Mouse (Mus musculus): ENCODE data around the gene N4bp2.

Gene N4bp2

GRCm38 (mm10) chr5:65864486-65864885 lies 101.2 kb downstream of the N4bp2 start:
- no peak for DNase-seq (ENCODE audit: low spot score)

DNA sequence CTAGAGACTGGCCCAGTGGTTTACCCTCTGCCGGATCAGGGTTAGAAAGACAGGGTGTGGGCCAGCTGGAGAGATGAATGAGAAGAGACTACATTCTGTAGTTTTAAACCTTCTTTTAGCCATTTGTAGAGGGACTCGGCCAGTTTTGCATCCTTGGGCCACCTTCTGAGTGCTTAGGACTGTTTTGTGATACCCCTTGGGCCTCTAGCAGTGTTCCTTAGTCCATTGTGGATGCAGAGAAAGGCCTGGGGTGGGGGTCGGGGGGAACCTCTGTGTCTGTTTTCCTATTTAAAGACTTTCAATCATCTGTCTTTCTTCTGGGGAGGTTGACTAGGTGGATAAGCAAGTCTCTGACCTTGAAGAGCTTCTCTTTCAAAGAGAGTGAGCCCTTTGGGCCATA lies 101.6 kb downstream of the N4bp2 start:
- no peak for DNase-seq (ENCODE audit: low spot score)

DNA sequence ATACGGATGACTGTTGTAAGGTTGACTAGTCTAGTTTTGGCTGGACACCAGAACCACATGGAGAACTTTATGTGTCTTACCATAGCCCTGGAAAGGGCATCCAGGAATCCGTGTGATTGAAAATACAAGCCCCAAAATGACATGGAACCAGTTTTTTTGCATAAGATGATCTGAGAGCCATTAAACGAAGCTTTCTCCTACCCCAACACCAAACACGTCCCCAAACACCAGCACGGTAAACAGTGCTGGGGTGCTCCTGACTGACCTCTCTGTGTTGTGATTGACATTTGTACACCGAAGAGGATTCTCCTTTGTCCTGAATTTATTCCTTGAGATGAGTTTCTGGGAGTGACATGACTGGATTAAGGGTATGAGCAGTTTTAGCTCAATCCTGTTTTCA lies 103.3 kb downstream of the N4bp2 start:
- DNase-seq (ENCODE audit: low spot score) = no peak

GRCm38 (mm10) chr5:65867380-65868116 lies 104.2 kb downstream of the N4bp2 start:
- no peak for DNase-seq (ENCODE audit: low spot score)

DNA sequence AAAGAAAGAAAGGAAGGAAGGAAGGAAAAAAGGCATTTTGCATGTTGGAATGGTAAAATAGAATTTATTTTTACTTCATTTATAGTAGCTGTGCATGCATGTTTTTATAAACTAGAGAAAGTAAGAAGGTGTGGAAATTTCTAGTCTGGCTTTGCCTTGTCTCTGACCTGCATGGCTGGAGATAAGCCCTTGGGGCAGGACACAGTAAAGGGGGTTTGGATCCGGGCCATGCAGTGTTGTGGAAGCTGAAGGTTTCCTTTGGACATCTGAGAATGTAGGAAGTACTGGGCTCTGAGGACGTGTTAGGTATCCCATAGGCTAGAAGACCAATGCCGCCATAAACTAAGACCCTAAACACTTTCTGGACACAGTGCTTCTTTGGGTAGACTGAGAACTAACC lies 105.1 kb downstream of the N4bp2 start:
- DNase-seq (ENCODE audit: low spot score) = no peak

DNA sequence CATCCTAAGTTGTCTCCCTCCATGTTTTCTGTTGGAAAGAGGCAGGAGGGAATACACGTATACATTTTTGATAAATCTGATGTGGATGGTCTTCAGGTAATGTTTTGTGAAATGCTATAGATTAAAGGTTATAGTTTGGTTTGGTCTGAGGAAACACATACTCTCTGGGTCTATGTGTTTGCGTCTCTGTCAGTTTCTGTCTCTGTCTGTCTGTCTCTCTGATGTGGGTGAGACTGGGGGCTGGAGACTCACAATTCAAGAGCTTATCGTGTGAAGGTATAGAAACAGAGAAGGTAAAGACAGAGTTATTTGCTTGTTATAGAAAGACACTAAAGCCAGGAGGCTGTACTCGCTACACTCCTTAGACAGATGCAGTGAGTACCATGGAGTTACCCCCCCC lies 106.3 kb downstream of the N4bp2 start:
- no peak for DNase-seq (ENCODE audit: low spot score)

GRCm38 (mm10) chr5:65871276-65871875 lies 108.1 kb downstream of the N4bp2 start:
- no peak for DNase-seq (ENCODE audit: low spot score)

DNA sequence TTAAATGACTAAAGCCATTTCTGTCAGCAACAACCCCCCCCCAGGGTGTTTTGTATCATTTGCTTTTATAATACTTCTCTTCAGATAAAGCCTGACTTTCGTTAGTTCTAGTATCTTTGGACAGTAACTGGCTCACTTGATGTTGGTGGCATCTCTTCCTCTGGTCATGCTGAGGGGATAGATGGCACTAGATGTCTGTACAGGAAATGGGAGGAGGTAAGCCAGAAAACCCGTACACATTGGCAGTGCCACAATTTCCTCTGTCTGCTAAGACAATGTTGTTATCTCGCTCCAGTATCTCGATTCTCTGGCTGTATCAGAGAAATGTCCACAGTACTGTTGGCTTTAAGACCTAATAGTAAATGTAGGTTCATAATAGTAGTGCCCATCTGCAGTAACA lies 109.9 kb downstream of the N4bp2 start:
- DNase-seq (ENCODE audit: low spot score) = no peak

DNA sequence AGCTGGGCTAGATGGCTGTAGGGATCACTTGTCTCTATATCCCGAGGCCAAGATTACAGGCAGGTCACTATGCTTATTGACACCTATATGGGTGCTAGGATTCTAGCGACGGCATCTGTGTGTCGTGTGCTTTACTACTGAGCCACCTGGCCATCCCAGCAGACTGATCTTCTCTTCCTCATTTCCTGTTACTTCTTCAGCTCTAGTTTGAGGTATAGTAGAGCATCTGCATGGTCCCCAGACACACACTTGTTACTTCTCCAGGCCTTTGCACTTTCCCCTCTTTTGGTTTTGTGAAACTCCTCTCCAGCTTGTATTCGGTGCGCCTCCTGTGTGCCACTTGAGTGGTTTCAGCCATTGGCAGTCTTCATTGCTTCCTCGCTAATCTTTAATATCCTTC lies 111.9 kb downstream of the N4bp2 start:
- DNase-seq (ENCODE audit: low spot score) = no peak

- no peak for DNase-seq (ENCODE audit: low spot score)
Measured at GRCm38 (mm10) chr5:65878367-65878766, 115.0 kb downstream of the N4bp2 start.
